ENCODE assay signal across 8 mouse cellular contexts in genomic region chr13:63332576-63333300, GRCm38 (mm10).
DNase-seq lines count a peak whose midpoint lies in the region; ATAC-seq lines count a peak whose summit lies in the region.

No protein-coding gene starts in this region.

- no peaks in the 10 kb centered on the region for H3K9me3 ChIP-seq in lung, embryonic 16.5 days (ENCODE audit: control insufficient read depth, low read length)

- H3K27ac ChIP-seq in lung, embryonic 16.5 days (ENCODE audit: low read length), result peak overlapping the region; percentile 38; the same call in 1 of the 2 replicates

- 30% methylated on average over 4 of the region's 4 CpGs for WGBS in lung, embryonic 16.5 days

- ATAC-seq in lung, embryonic 16.5 days (ENCODE audit: low read depth), result no peak

- peak; percentile 66 for DNase-seq in gastrocnemius, adult 18-20 months (ENCODE audit: low spot score)
- DNase-seq in gastrocnemius, postnatal 25 days, result no peak
- DNase-seq in testis, postnatal 10 days (ENCODE audit: low spot score), result peak; percentile 65
- DNase-seq in testis, postnatal 14 days (ENCODE audit: low spot score), result no peak
- peak; percentile 81 for DNase-seq in embryo, embryonic 10.5 days (ENCODE audit: low spot score)
- peak; percentile 77 for DNase-seq in kidney, postnatal 14 days
- DNase-seq in thymus, postnatal 36 days, result peak; percentile 49

- no peak overlapping the region for H3K9ac ChIP-seq in lung, embryonic 16.5 days (ENCODE audit: low read length)

- H3K36me3 ChIP-seq in lung, embryonic 16.5 days (ENCODE audit: control insufficient read depth, insufficient read depth, low read length), result no peaks in the 10 kb centered on the region

- H3K4me1 ChIP-seq in lung, embryonic 16.5 days (replicated peaks; ENCODE audit: control insufficient read depth, insufficient read depth, low read length), result peaks cover 9% of the 10 kb centered on the region; the same call in 1 of the 2 replicates

- no peak overlapping the region for H3K4me3 ChIP-seq in lung, embryonic 16.5 days (ENCODE audit: low read length)

- H3K27me3 ChIP-seq in lung, embryonic 16.5 days (ENCODE audit: control insufficient read depth, insufficient read depth, low read depth, low read length), result no peaks in the 10 kb centered on the region

- H3K4me2 ChIP-seq in lung, embryonic 16.5 days (ENCODE audit: low read depth, low read length), result no peak overlapping the region

Comparison
In these comparisons a context has a peak if more than half of its experiments do, and no peak if none do; other contexts are left out.
1. DNase-seq: peak in gastrocnemius, adult 18-20 months (single experiment), testis, postnatal 10 days (single experiment), embryo, embryonic 10.5 days (single experiment), kidney, postnatal 14 days (single experiment) and thymus, postnatal 36 days (2 of 2); none in gastrocnemius, postnatal 25 days (single experiment) and testis, postnatal 14 days (single experiment).